Comparison of ENCODE assay signal across 8 mouse cellular contexts in genomic region chr12:16588396-16589042, GRCm38 (mm10). TPM values are rescaled to one million over a fixed set of nuclear protein-coding genes. Genes with fewer than 3 reads are reported as not detected.
DNase-seq lines count a peak whose midpoint lies in the region; ATAC-seq and TF ChIP-seq lines count a peak whose summit lies in the region.

No protein-coding gene starts in this region.

- H3K27ac ChIP-seq in layer of hippocampus, adult 2 months, result peak overlapping the region; percentile 98
- peak overlapping the region; percentile 74 for H3K27ac ChIP-seq in heart, embryonic 13.5 days (replicated peaks)

- peak; percentile 31 for TF ChIP-seq CTCF in layer of hippocampus, adult 2 months (conservative IDR thresholded peaks at IDR 0.05)

- H3K9ac ChIP-seq in heart, embryonic 13.5 days, result peak overlapping the region; percentile 87

- H3K36me3 ChIP-seq in heart, embryonic 13.5 days, result no peaks in the 10 kb centered on the region

- peak; percentile 51 to 53 for DNase-seq in layer of hippocampus, adult 2 months (ENCODE audit: low spot score in 2 of 2)
- DNase-seq in layer of hippocampus, adult 9-10 months (ENCODE audit: low spot score), result no peak
- peak; percentile 50 to 52 for DNase-seq in cerebellum, adult 18-20 months
- peak; percentile 42 to 47 for DNase-seq in layer of hippocampus, adult 8-10 months (ENCODE audit: low spot score in 2 of 2)
- DNase-seq in B cell, adult 2 months, result no peak
- DNase-seq in ovary, postnatal 10 days (ENCODE audit: low spot score), result no peak

- WGBS in heart, embryonic 13.5 days, result 16% methylated on average over 7 of the region's 7 CpGs

- H3K4me3 ChIP-seq in layer of hippocampus, adult 2 months, result peak overlapping the region; percentile 99
- H3K4me3 ChIP-seq in heart, embryonic 13.5 days, result peak overlapping the region; percentile 75

- H3K27me3 ChIP-seq in heart, embryonic 13.5 days (replicated peaks), result no peaks in the 10 kb centered on the region

- H3K4me2 ChIP-seq in heart, embryonic 13.5 days, result peak overlapping the region; percentile 91

- ATAC-seq in heart, embryonic 13.5 days (ENCODE audit: extremely low read depth, insufficient number of reproducible peaks, low FRiP score, low TSS enrichment), result no peak
- ATAC-seq in megakaryocyte progenitor cell, adult 5-6 weeks (replicated peaks; ENCODE audit: poor library complexity), result peak; percentile 17

- H3K4me1 ChIP-seq in heart, embryonic 13.5 days, result peaks cover 78% of the 10 kb centered on the region

- H3K9me3 ChIP-seq in heart, embryonic 13.5 days, result no peaks in the 10 kb centered on the region

RNA-seq across cellular contexts. Expression of gene Lpin1, which starts 22.2 kb away (rescaled TPM):
- total RNA-seq in layer of hippocampus, adult 2 months (2021), result 10 to 100 TPM; 25.3 to 27.6 TPM
- 4.9 and 6.0 TPM in 2 replicates for polyA plus RNA-seq in heart, embryonic 13.5 days (2015; fragmentation: Nextera tagmentation; extraction: Ambion mirVana)
- 10 to 100 TPM; 28.8 to 33.0 (median 30.9) TPM for total RNA-seq in layer of hippocampus, adult 8-10 months (2022)
- total RNA-seq in megakaryocyte progenitor cell, adult 5-6 weeks (2015), result 3.8 and 5.3 TPM in 2 replicates
- total RNA-seq in megakaryocyte progenitor cell, adult 5-6 weeks (2017), result 5.8 and 7.8 TPM in 2 replicates

Comparison
In these comparisons a context has a peak if more than half of its experiments do, and no peak if none do; other contexts are left out.
1. DNase-seq: peak in layer of hippocampus, adult 2 months (2 of 2), cerebellum, adult 18-20 months (2 of 2) and layer of hippocampus, adult 8-10 months (2 of 2); none in layer of hippocampus, adult 9-10 months (single experiment), B cell, adult 2 months (0 of 2) and ovary, postnatal 10 days (single experiment).